Mouse (Mus musculus): ENCODE results near the gene Gpc5. TPM values are rescaled to one million over a fixed set of nuclear protein-coding genes. Genes with fewer than 3 reads are reported as not detected.

The Gpc5 gene
- polyA plus RNA-seq, 1 experiment from 2014 or later: 11.6 TPM

DNA sequence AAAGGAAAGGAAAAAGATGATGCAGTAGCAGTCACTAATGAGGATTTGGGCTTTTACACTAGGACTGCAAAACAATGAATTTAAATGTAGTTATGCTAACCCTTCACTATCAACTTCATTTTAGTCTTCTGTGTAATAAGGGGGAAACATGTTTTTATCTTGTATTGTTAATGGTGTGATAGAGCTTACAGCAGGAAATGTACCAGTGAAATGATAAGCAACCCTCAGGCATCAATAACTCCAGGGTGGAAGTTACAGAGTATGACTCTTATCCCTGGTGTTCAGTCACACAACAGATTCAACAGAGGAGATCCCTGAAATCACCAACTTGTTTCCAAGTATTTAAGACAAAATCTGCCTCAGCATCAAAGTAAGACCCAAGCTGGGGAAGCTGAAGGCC is 1120.0 kb downstream of the Gpc5 start:
- H3K9ac ChIP-seq (replicated peaks; ENCODE audit: low read length): no peak overlapping the region
- no peaks in the 10 kb centered on the region for H3K27me3 ChIP-seq (ENCODE audit: insufficient read depth, low read length)
- H3K36me3 ChIP-seq (ENCODE audit: insufficient read depth, low read length): no peaks in the 10 kb centered on the region
- no peaks in the 10 kb centered on the region for H3K4me1 ChIP-seq (ENCODE audit: insufficient read depth, low read length)
- no peak for ATAC-seq (ENCODE audit: low FRiP score, low TSS enrichment)
- no peak overlapping the region for H3K4me3 ChIP-seq (ENCODE audit: low read length)
- no peaks in the 10 kb centered on the region for H3K9me3 ChIP-seq (ENCODE audit: low read length)
- H3K27ac ChIP-seq (ENCODE audit: low read length): no peak overlapping the region
- H3K4me2 ChIP-seq (replicated peaks; ENCODE audit: low read depth, low read length): no peak overlapping the region

DNA sequence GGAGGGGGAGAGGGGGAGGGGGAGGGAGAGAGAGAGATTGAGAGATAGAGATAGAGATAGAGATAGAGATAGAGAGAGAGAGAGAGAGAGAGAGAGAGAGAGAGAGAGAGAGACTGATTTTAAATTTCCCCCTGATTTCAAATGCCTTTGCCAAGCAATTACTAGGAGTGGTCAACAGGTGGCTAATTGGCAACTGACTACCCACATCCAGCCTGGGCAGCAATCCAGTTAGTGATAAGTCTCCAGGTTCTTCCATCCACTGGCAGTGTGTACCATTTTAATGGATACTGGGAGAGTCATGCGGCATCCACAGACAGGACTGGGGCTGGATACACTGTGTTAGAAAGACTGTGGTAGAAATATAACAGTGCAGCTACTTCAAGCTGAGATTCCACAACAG is 1166.1 kb downstream of the Gpc5 start:
- H3K36me3 ChIP-seq (ENCODE audit: insufficient read depth, low read length): no peaks in the 10 kb centered on the region
- no peaks in the 10 kb centered on the region for H3K4me1 ChIP-seq (ENCODE audit: insufficient read depth, low read length)
- H3K9me3 ChIP-seq (ENCODE audit: low read length): no peaks in the 10 kb centered on the region
- H3K4me2 ChIP-seq (replicated peaks; ENCODE audit: low read depth, low read length): no peak overlapping the region
- H3K27me3 ChIP-seq (ENCODE audit: insufficient read depth, low read length): no peaks in the 10 kb centered on the region
- H3K4me3 ChIP-seq (ENCODE audit: low read length): no peak overlapping the region
- no peak overlapping the region for H3K27ac ChIP-seq (ENCODE audit: low read length)
- no peak overlapping the region for H3K9ac ChIP-seq (replicated peaks; ENCODE audit: low read length)
- ATAC-seq (ENCODE audit: low FRiP score, low TSS enrichment): no peak
- WGBS: 91% methylated on average over 1 of the region's 1 CpGs

DNA sequence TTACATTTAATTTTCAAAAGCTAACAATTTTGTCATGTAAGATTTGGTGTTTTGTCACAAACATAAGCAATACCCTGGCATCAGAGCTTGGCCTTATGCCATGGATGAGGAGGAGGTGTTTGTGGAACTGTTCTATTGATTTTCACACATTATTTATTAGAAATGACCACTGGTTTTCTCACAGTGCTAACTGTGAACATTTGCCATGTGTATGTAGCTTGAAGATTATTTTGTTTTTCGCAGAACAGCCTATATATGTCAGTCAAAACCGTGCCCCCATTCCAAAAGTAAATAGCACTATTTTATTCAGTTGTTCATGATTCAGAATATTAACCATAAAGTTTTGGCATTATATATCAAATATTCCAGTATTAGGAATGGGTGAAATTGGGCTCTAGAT is 1216.5 kb downstream of the Gpc5 start:
- Histone ChIP-seq H3K9me3 (ENCODE audit: low read length) (no peaks in the 10 kb centered on the region), H3K4me2 (replicated peaks; ENCODE audit: low read depth, low read length) (no peak overlapping the region), H3K27ac (ENCODE audit: low read length) (no peak overlapping the region), H3K36me3 (ENCODE audit: insufficient read depth, low read length) (no peaks in the 10 kb centered on the region), H3K4me3 (ENCODE audit: low read length) (no peak overlapping the region), H3K9ac (replicated peaks; ENCODE audit: low read length) (no peak overlapping the region), H3K4me1 (ENCODE audit: insufficient read depth, low read length) (no peaks in the 10 kb centered on the region), H3K27me3 (ENCODE audit: insufficient read depth, low read length) (no peaks in the 10 kb centered on the region)
- 90% methylated on average over 2 of the region's 2 CpGs for WGBS
- ATAC-seq (ENCODE audit: low FRiP score, low TSS enrichment): no peak

DNA sequence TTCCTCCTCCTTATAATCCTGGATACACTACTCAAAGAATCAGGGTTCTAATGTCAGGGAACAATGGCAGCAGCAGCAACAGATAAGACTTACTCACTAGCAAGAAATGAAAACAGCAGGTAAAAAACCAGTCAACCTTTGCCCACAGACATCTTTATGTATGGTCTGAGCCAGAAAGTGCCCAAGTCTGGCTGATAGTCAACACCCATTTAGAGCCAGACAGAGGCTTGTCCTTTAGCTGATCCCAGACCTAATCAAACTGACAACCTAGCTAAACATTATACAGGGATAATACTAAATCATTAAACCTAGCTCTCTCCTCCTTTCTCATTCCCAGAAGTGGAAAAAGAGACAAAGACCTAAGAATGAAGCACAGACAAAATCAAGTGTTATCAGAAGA is 1225.5 kb downstream of the Gpc5 start:
- Histone ChIP-seq H3K4me3 (ENCODE audit: low read length) (no peak overlapping the region), H3K4me1 (ENCODE audit: insufficient read depth, low read length) (no peaks in the 10 kb centered on the region), H3K9me3 (ENCODE audit: low read length) (no peaks in the 10 kb centered on the region), H3K36me3 (ENCODE audit: insufficient read depth, low read length) (no peaks in the 10 kb centered on the region), H3K4me2 (replicated peaks; ENCODE audit: low read depth, low read length) (no peak overlapping the region), H3K27ac (ENCODE audit: low read length) (no peak overlapping the region), H3K9ac (replicated peaks; ENCODE audit: low read length) (no peak overlapping the region), H3K27me3 (ENCODE audit: insufficient read depth, low read length) (no peaks in the 10 kb centered on the region)
- ATAC-seq (ENCODE audit: low FRiP score, low TSS enrichment): no peak

DNA sequence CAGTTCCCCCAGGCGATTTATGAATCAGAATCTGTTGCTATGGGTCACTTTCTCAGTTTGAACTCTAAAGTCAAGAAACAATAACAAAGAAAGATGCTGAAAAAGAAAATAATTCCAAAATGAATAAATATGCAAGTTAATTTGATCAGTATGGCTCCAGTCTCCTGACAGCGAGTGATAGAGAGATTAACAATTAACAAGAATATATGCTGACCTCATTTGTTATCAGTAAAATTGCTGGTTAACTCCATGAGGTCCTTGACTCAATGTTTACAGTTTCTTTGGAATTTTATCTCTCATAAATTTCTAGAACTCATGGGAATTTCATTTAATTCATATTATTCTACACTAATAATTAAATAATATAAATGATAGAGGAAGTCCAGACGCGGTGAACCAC is 1244.2 kb downstream of the Gpc5 start:
- Histone ChIP-seq H3K4me3 (ENCODE audit: low read length) (no peak overlapping the region), H3K4me1 (ENCODE audit: insufficient read depth, low read length) (no peaks in the 10 kb centered on the region), H3K36me3 (ENCODE audit: insufficient read depth, low read length) (no peaks in the 10 kb centered on the region), H3K27me3 (ENCODE audit: insufficient read depth, low read length) (no peaks in the 10 kb centered on the region), H3K9me3 (ENCODE audit: low read length) (no peaks in the 10 kb centered on the region), H3K27ac (ENCODE audit: low read length) (no peak overlapping the region), H3K4me2 (replicated peaks; ENCODE audit: low read depth, low read length) (no peak overlapping the region), H3K9ac (replicated peaks; ENCODE audit: low read length) (no peak overlapping the region)
- no peak for ATAC-seq (ENCODE audit: low FRiP score, low TSS enrichment)
- 75% methylated on average over 4 of the region's 4 CpGs for WGBS

DNA sequence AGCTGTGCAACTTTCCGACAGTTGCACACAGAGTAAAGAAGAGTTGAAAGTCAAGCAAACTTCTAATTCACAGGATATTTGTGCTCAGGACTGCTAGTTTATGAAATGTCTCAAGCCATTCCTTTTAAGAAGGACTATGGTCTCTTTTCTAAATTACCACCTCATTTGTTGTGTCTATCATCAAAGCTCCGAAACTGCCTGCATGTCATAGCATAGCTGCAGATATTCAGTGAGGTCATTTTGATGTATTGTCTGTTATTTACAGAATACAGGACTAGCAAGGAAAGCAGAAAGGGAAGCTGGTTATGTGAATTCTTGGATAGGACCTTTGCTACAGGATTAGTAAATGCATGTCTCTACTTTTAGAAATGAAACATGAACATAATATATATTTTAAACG is 1246.4 kb downstream of the Gpc5 start:
- no peak overlapping the region for H3K4me3 ChIP-seq (ENCODE audit: low read length)
- H3K4me1 ChIP-seq (ENCODE audit: insufficient read depth, low read length): no peaks in the 10 kb centered on the region
- no peaks in the 10 kb centered on the region for H3K9me3 ChIP-seq (ENCODE audit: low read length)
- no peaks in the 10 kb centered on the region for H3K27me3 ChIP-seq (ENCODE audit: insufficient read depth, low read length)
- no peak overlapping the region for H3K9ac ChIP-seq (replicated peaks; ENCODE audit: low read length)
- no peaks in the 10 kb centered on the region for H3K36me3 ChIP-seq (ENCODE audit: insufficient read depth, low read length)
- no peak overlapping the region for H3K4me2 ChIP-seq (replicated peaks; ENCODE audit: low read depth, low read length)
- no peak for ATAC-seq (ENCODE audit: low FRiP score, low TSS enrichment)
- 80% methylated on average over 3 of the region's 3 CpGs for WGBS
- no peak overlapping the region for H3K27ac ChIP-seq (ENCODE audit: low read length)

DNA sequence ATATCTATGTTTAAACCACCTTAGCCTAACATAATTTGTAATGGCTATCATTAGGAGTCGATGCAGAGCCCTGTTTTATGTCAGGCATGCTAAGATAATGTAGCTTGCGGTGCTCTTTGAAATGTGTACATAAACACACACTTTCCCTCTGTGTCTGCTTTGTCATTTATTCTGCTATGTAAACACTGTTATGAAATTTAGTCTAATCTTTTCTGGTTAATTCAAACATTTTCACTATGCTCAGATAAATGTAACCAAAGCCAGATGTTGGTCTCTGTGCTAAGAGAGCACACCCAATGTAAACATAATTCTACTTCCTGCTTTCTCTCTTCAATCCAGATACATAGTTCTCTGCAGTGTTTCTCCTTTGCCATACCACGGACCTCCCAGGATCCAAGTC is 1256.5 kb downstream of the Gpc5 start:
- Histone ChIP-seq H3K4me2 (replicated peaks; ENCODE audit: low read depth, low read length) (no peak overlapping the region), H3K36me3 (ENCODE audit: insufficient read depth, low read length) (no peaks in the 10 kb centered on the region), H3K4me3 (ENCODE audit: low read length) (no peak overlapping the region), H3K9me3 (ENCODE audit: low read length) (no peaks in the 10 kb centered on the region), H3K27me3 (ENCODE audit: insufficient read depth, low read length) (no peaks in the 10 kb centered on the region), H3K27ac (ENCODE audit: low read length) (no peak overlapping the region), H3K4me1 (ENCODE audit: insufficient read depth, low read length) (no peaks in the 10 kb centered on the region), H3K9ac (replicated peaks; ENCODE audit: low read length) (no peak overlapping the region)
- ATAC-seq (ENCODE audit: low FRiP score, low TSS enrichment): no peak
- 63% methylated on average over 3 of the region's 3 CpGs for WGBS

DNA sequence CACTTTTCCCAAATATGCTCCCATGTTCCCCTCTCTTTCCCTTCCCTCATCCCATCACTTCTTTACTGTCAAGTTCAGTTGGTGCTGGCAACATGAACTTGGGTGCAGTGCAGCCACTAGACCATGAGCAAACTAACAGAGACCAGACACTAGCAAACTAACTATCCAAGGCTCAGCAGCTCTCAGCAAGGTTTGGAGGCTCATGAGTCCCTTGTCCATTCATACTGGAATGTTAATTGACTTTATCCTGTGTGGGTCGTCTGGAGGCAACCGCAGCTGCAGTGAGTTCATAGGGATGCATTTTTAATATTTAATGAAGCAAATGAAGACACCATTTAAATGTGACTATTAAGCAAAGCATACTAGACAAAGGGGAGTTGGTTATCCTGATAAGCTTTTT is 1292.6 kb downstream of the Gpc5 start:
- Histone ChIP-seq H3K4me1 (ENCODE audit: insufficient read depth, low read length) (no peaks in the 10 kb centered on the region), H3K27ac (ENCODE audit: low read length) (no peak overlapping the region), H3K36me3 (ENCODE audit: insufficient read depth, low read length) (no peaks in the 10 kb centered on the region), H3K27me3 (ENCODE audit: insufficient read depth, low read length) (no peaks in the 10 kb centered on the region), H3K9ac (replicated peaks; ENCODE audit: low read length) (no peak overlapping the region), H3K9me3 (ENCODE audit: low read length) (no peaks in the 10 kb centered on the region), H3K4me2 (replicated peaks; ENCODE audit: low read depth, low read length) (no peak overlapping the region), H3K4me3 (ENCODE audit: low read length) (no peak overlapping the region)
- no peak for ATAC-seq (ENCODE audit: low FRiP score, low TSS enrichment)
- WGBS: 80% methylated on average over 2 of the region's 2 CpGs

DNA sequence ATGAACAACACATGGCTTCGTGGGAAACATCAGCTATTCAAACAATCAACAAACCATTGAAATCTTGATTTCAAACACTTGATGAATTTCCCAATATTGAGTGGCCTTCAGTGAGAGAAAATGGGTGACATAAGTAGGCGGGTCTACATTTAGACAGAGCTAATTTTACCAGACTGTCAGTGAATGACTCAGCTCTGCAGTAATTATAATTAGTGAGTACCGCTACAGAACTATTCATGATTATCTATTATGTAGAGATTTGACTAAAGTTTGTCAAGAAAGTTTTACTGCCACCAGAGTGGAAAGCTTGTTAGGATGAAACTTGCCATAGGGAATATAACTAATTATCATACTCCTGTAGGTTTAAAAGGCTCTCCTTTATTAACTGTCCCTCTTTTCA is 1323.5 kb downstream of the Gpc5 start:
- no peak for ATAC-seq (ENCODE audit: low FRiP score, low TSS enrichment)
- Histone ChIP-seq H3K27ac (ENCODE audit: low read length) (no peak overlapping the region), H3K4me1 (ENCODE audit: insufficient read depth, low read length) (no peaks in the 10 kb centered on the region), H3K4me3 (ENCODE audit: low read length) (no peak overlapping the region), H3K27me3 (ENCODE audit: insufficient read depth, low read length) (no peaks in the 10 kb centered on the region), H3K4me2 (replicated peaks; ENCODE audit: low read depth, low read length) (no peak overlapping the region), H3K9me3 (ENCODE audit: low read length) (no peaks in the 10 kb centered on the region), H3K9ac (replicated peaks; ENCODE audit: low read length) (no peak overlapping the region), H3K36me3 (ENCODE audit: insufficient read depth, low read length) (no peaks in the 10 kb centered on the region)
- 87% methylated on average over 3 of the region's 3 CpGs for WGBS

DNA sequence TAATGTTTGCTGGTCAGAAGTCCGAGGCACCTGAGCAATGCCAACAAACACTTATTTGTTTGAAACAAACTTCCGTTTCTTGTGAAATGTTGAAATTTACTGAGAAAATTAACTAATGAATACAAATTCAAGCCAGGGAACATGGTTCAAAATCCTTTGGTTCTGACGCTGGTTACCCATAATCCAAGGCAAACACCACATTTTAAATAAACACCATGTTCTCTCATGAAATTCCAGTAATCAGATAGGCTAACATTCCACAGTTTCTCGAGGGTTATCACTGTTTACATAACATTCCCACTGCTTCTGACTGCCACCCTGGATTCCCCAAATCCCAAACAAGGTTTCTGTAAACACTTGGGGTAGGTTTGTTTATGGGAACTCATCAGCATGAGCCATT is 1356.2 kb downstream of the Gpc5 start:
- no peak for ATAC-seq (ENCODE audit: low FRiP score, low TSS enrichment)
- no peaks in the 10 kb centered on the region for H3K9me3 ChIP-seq (ENCODE audit: low read length)
- no peaks in the 10 kb centered on the region for H3K36me3 ChIP-seq (ENCODE audit: insufficient read depth, low read length)
- no peak overlapping the region for H3K27ac ChIP-seq (ENCODE audit: low read length)
- no peak overlapping the region for H3K4me2 ChIP-seq (replicated peaks; ENCODE audit: low read depth, low read length)
- H3K4me1 ChIP-seq (ENCODE audit: insufficient read depth, low read length): peaks cover 3% of the 10 kb centered on the region; the same call in 1 of the 2 replicates
- H3K27me3 ChIP-seq (ENCODE audit: insufficient read depth, low read length): no peaks in the 10 kb centered on the region
- 50% methylated on average over 4 of the region's 4 CpGs for WGBS
- H3K9ac ChIP-seq (replicated peaks; ENCODE audit: low read length): no peak overlapping the region
- H3K4me3 ChIP-seq (ENCODE audit: low read length): no peak overlapping the region

DNA sequence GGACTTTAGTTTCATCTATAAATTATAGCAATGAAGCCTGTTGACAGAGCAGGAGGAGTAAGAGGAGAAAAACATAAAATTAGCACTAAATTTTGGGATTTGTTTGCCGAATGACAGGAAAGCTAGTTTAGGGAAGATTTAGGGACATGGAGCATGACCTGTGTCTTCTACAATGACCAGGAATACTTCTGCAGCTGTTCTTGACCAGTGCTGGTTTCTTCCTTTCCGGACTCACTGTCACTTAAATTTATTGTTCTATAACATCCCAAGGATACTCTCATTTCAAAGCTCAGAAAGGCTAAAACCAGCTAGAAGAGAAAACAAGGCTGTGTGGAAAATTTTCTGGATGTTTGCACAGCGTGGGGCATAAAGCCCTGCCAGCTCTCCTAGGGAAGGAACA is 1361.3 kb downstream of the Gpc5 start:
- H3K27me3 ChIP-seq (ENCODE audit: insufficient read depth, low read length): no peaks in the 10 kb centered on the region
- no peaks in the 10 kb centered on the region for H3K36me3 ChIP-seq (ENCODE audit: insufficient read depth, low read length)
- ATAC-seq (ENCODE audit: low FRiP score, low TSS enrichment): peak; percentile 94
- 21% methylated on average over 3 of the region's 3 CpGs for WGBS
- H3K9ac ChIP-seq (replicated peaks; ENCODE audit: low read length): no peak overlapping the region
- no peak overlapping the region for H3K4me2 ChIP-seq (replicated peaks; ENCODE audit: low read depth, low read length)
- H3K9me3 ChIP-seq (ENCODE audit: low read length): no peaks in the 10 kb centered on the region
- H3K4me1 ChIP-seq (ENCODE audit: insufficient read depth, low read length): peaks cover 2% of the 10 kb centered on the region; the same call in 1 of the 2 replicates
- 0 out of 2 replicates have a peak overlapping the region, but pooled peaks have one; percentile 29 for H3K27ac ChIP-seq (ENCODE audit: low read length)
- H3K4me3 ChIP-seq (ENCODE audit: low read length): no peak overlapping the region

All from kidney, embryonic 16.5 days (tissue).